Mouse (Mus musculus): ENCODE measurements at regions not wholly inside any gene's neighbourhood (a gene's known extent, or its start where the extent isn't known, plus 50 kb on each side); places are given as distances from the start of the nearest gene placed in this dataset.

DNA sequence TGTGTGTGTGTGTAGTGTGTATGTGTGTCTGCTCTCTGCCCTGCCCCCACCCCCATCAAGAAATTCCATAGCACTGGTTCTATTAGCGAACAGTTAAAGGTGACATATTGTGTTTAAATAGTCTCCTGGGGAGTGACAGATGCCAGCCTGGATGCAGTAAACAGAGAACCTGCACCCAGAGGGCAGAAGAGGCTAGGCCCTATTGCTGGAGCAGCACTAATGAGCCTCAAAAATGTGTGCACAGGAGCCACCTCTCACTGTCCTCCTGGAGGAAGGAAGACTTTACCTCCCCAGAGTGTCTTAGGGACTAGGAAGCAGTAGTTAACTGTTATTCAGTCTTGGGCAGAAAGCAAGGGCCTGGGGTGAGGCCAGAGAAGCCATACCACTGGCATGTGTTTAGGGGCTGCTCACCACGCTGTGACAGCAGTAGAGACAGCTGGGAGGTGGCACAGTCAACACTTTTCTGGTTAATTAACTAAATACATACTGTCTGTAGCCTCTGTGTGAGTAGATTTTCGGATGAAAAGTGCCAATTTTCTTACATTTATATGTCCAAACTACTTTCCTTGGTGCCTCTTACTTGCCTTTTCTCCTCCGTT is 155.5 kb upstream of the Vstm2b start:
- in situ Hi-C loops (cut with MboI, MseI) = no loop called here

GRCm38 (mm10) chr7:40751779-40752178 is 146.3 kb upstream of the Vstm2b start:
- in situ Hi-C loops (cut with MboI, MseI) = no loop called here

DNA sequence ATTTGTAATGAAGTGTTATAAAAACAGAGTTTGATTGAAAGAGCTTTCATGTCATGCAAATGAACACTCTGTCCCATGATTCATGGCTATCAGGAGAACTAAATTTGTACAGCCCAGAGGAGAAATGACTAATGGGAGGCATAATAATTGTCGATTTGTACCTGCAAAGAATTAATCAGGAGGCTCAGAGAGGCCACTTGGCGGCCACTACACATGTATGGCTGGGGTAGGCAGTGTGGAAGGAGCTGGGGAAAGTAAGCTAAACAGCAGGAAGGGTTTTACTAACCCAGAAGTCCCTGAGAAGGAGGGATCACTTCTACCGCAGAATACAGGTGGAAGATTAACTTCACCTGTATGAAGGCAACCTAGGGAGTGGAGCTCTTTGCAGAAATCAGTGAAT is 145.9 kb upstream of the Vstm2b start:
- in situ Hi-C loops (cut with MboI, MseI) = no loop called here

- in situ Hi-C loops (cut with MboI, MseI) = no loop called here
Measured at GRCm38 (mm10) chr7:40753490-40753889, 144.6 kb upstream of the Vstm2b start.

DNA sequence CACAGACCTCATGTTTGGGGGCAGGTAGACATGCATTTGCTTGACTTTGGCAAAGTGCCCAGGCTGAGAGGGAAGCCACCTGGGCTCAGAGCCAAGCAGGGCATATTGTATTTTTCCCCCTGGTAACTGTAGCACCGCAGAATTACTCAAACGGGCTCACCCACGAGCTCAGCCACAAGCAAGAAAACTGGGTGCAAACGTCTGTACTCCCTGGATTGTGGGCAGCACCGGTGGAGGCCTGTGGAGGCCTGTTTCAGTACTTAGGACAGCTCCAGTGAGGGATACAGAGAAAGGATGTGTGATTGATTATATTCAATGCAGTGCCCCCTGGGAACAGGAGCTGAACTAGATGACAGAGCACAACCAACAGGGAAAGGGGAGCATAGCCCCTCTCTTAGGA is 135.6 kb upstream of the Vstm2b start:
- in situ Hi-C loops (cut with MboI, MseI) = no loop called here

DNA sequence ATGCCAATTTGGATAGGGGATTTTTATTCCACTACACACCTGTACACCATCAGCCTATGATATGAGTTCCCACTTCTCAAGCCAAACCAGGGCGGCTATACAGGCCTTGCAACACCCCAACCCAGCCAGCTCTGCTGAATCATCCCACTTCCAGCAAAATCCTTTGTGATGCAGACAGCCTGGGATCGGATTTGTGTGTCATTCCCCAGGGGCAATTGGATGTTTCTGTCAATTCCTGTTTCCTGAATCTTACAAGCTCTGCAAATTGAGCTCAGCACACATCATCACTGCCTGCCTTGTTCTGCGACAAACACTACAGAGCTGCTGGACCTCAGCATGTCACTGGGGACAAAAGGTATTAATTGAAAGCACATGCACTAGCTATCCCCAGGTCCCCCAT is 132.0 kb upstream of the Vstm2b start:
- in situ Hi-C loops (cut with MboI, MseI) = no loop called here

- in situ Hi-C loops (cut with MboI, MseI) = no loop called here
Measured at GRCm38 (mm10) chr7:40776220-40776619, 121.9 kb upstream of the Vstm2b start.

- in situ Hi-C loops (cut with MboI, MseI) = no loop called here
Measured at GRCm38 (mm10) chr7:40784906-40785305, 113.2 kb upstream of the Vstm2b start.

- in situ Hi-C loops (cut with MboI, MseI) = no loop called here
Measured at GRCm38 (mm10) chr7:40786758-40787157, 111.4 kb upstream of the Vstm2b start.

DNA sequence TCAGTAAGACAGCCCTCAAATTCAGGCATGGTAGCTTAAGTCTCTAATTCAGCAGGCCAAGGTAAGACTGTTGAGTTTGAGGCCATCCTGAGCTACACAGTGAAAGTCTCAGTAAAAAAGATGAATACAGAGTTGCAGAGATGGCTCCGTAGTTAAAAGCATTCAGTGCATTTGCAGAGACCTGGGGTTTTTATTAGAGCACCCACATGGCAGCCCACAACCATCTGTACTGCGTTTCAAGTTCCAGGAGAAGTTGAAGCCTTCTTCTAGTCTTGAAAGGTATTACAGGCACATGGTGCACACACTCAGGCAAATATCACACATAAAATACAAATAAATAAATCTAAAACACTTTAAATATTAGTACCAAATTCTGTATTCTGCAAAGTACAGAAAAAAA is 109.6 kb upstream of the Vstm2b start:
- in situ Hi-C loops (cut with MboI, MseI) = no loop called here

GRCm38 (mm10) chr7:40794458-40795207 is 103.5 kb upstream of the Vstm2b start:
- in situ Hi-C loops (cut with MboI, MseI) = no loop called here

DNA sequence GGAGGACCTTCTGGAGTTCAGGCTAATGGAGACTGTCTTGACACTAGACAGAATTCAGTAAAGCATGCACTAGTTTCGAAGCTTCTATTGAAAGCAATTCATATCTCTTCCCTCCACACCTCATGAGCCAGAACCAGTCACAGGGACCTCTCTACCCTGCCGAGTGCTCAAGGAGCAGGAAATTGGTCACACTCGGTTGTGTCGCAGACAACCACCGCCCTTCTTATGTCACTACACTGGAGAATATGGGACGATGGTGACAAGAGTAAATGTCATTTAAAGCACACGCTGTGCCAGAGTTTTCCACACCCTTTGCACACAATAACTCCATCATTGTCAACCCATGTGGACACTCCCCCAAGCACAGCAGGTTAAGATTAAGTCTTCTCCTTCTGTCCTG is 98.3 kb upstream of the Vstm2b start:
- in situ Hi-C loops (cut with MboI, MseI) = no loop called here

- in situ Hi-C loops (cut with MboI, MseI) = no loop called here
Measured at GRCm38 (mm10) chr7:40801291-40801690, 96.8 kb upstream of the Vstm2b start.

DNA sequence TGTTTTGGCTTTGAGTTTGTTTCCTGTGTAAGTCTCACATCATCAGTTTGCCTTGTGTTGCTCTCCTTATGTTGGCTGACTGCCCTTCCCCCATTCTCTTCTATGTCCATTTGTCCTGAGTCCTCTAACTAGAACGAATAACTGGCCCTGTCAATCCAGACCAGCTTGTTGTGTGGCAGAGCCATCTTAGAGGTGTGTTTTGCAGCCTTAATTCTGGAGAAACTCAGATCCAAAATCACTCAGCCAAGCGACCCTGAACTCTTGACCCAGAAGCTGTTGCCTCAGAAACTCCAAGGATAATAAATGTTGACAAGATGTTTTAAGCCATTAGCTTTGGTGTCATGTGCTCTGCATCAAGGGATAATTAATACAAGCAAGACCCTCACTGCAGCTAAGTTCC is 92.9 kb upstream of the Vstm2b start:
- in situ Hi-C loops (cut with MboI, MseI) = no loop called here

GRCm38 (mm10) chr7:40805866-40806265 is 92.3 kb upstream of the Vstm2b start:
- in situ Hi-C loops (cut with MboI, MseI) = no loop called here

GRCm38 (mm10) chr7:40812952-40813351 is 85.2 kb upstream of the Vstm2b start:
- in situ Hi-C loops (cut with MboI, MseI) = no loop called here

DNA sequence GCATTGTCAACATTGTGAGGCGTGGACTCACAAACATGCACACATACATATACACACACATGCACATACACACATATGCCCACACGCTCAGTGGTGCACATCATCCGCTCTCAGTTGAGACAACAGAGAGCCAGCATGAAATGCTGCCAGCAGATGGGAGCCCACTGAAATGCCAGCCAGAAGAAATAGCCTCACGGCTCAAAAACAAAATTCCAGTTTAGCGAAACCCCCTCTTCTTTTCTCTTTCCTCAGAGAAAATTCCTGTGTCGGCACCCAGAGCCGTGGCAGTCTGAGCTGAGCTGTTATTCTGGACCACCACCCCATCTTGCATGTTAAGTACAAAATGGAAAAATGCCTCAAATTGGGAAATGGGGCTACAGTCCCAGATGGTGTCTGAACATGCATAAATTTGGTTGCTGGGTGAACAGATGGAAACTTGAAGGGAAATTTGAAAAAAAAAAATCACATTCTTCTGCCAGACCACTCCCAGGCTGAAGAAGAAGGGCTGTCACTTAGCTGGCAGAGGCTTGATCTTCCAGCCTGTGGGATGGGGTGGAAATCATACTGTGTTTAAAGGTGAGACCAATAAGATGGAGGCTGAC is 72.9 kb upstream of the Vstm2b start:
- in situ Hi-C loops (cut with MboI, MseI) = no loop called here

DNA sequence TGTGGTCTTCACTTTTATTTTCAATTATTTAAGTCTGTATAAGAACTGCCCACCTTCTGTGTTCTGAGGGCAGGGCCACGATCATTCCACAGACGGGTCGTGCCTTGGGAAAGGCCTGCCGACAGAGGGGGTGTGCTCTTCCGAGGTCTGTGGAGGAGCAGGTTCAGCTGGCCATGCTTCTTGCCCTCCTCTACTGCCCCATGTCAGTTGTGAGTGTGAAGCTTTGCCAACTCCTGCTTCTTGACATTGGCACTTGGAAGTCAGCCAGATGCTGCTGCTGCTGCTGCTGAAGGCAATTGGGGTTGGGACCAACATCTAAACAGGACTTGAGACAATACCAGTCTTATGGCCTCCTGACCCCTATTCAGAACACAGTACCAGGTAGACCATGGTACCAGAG is 68.6 kb upstream of the Vstm2b start:
- in situ Hi-C loops (cut with MboI, MseI) = no loop called here

DNA sequence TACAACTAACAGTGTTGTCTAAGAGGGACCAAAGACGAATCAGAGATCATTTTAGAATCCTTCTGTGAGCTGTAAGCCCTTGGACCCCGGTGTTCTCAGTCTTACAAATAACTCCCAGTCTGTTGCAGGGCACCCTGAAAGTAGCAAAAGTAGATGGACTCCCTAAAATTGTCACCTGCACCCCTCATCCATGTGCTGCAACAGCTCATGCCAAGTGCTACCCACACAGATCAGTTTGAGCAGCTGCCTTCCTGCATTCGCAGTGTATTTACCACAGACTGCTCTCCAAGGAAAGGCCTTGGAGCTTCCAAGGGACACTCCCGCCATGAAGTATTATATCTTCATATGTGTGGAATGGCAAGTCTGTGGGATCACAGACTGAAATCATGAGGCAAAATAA is 66.5 kb upstream of the Vstm2b start:
- in situ Hi-C loops (cut with MboI, MseI) = no loop called here

GRCm38 (mm10) chr7:40842344-40842992 is 55.7 kb upstream of the Vstm2b start:
- in situ Hi-C loops (cut with MboI, MseI) = no loop called here

DNA sequence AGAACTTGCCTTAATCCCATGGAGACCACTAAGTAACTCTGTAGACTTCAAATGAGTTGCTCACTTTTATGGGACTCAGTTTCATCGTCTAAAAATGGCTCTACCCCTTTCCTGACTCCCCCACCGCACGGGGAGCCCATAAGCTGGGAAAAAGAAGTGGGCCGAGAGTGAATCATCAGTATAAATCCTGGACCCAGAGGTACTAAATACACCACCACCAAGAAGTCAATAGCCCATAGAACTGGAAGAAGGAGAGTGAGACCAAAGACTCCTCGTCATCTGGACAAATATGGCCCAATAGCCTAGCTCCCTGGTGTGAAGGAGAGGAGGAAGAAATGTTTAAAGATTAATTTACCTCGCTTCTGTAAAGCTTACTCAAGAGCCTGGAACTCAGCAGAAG is 51.6 kb upstream of the Vstm2b start:
- in situ Hi-C loops (cut with MboI, MseI) = no loop called here

All from regulatory T cell (primary cell).